Mouse (Mus musculus) liver, embryonic 12.5 days (tissue): ENCODE data around the gene Gm21317. TPM values are rescaled to one million over a fixed set of nuclear protein-coding genes. Genes with fewer than 3 reads are reported as not detected.
"Not testable (repeated sequence)": the region's sequence is repeated elsewhere in the genome, so short reads cannot be mapped to it uniquely, and the experiment has no call there.

ENCODE experiments used
- ATAC-seq: fragments of 200-750 bp; cut with Nextera tagmentation; 2 replicates; pipeline ENCODE4 v1.8.0; 2017; ENCODE audit warnings: moderate number of reproducible peaks, mild to moderate bottlenecking, moderate library complexity
- H3K27ac ChIP-seq: fragments of 300-500 bp; sonication (generic); 2 replicates; pipeline ENCODE4 v1.5.1; 2016; ENCODE audit warnings: mild to moderate bottlenecking
- H3K27me3 ChIP-seq: fragments of 300-500 bp; sonication (generic); replicated peaks from 2 replicates; pipeline ENCODE4 v1.6.1; 2016; ENCODE audit warnings: mild to moderate bottlenecking, moderate library complexity
- H3K36me3 ChIP-seq: fragments of 300-500 bp; sonication (generic); 2 replicates; pipeline ENCODE4 v1.6.1; 2016; ENCODE audit warnings: mild to moderate bottlenecking, moderate library complexity
- H3K4me1 ChIP-seq: fragments of 300-500 bp; sonication (generic); 2 replicates; pipeline ENCODE4 v1.6.1; 2016
- H3K4me2 ChIP-seq: fragments of 300-500 bp; sonication (generic); 2 replicates; pipeline ENCODE4 v1.6.1; 2016; ENCODE audit warnings: mild to moderate bottlenecking, moderate library complexity
- H3K4me3 ChIP-seq: fragments of 300-500 bp; sonication (generic); 2 replicates; pipeline ENCODE4 v1.5.1; 2016; ENCODE audit warnings: mild to moderate bottlenecking, moderate library complexity
- H3K9ac ChIP-seq: fragments of 300-500 bp; sonication (generic); 2 replicates; pipeline ENCODE4 v1.6.1; 2016; ENCODE audit warnings: mild to moderate bottlenecking, moderate library complexity
- H3K9me3 ChIP-seq: fragments of 300-500 bp; sonication (generic); replicated peaks from 2 replicates; pipeline ENCODE4 v1.6.1; 2016; ENCODE audit warnings: mild to moderate bottlenecking, moderate library complexity
- WGBS: fragments of 180-500 bp; shearing (Covaris S2); methylation state at CpG from one replicate; pipeline ENCODE4 v1.1.7; 2016; ENCODE audit not compliant: insufficient replicate concordance; 5-methylcytosine and 5-hydroxymethylcytosine counted together
- polyA plus RNA-seq: library from polyadenylated mRNA; unstranded; fragments of >200 nt; fragmentation: Nextera tagmentation; extraction: Ambion mirVana; gene quantifications from 2 replicates; pipeline ENCODE4 v1.2.1, GENCODE M21; 2016

Gm21317 gene
- not detected in 2 replicates for polyA plus RNA-seq

- not testable (repeated sequence) for H3K9me3 ChIP-seq, H3K27ac ChIP-seq, H3K4me1 ChIP-seq, H3K9ac ChIP-seq, H3K4me2 ChIP-seq, H3K36me3 ChIP-seq, ATAC-seq, H3K27me3 ChIP-seq, H3K4me3 ChIP-seq
- WGBS: no CpG with 5 or more reads among the region's 6 CpGs
These were observed at the start of gene Gm21317 for GRCm38 (mm10) chrY:82224927-82225326. Gm21317 (plus strand) TSS chrY:82225227.
